Mouse (Mus musculus): Measurements from ENCODE around the gene Nhs.

DNA sequence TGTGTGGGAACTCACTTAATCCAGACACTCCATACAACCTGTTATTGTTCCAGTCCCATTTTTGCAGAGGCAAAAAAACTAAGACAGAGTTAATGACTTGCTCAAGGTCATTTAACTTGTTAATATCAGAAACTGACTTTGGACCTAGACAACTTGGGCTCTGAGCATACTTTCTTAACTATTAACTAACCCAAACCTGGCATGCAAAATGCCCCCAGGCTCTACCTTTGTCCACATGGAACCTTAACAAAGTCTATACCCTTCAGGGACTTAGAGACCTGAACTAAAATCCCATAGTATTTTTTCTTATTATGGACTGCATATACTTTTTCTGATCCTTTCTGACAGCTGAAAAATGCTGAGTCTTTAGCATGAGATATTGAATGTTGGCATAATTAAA is 179.6 kb downstream of the Nhs start:
- TF ChIP-seq POLR2A (IDR thresholded peaks at IDR 0.05; ENCODE audit: borderline replicate concordance, extremely low read depth, insufficient read depth, insufficient read length, poor library complexity, severe bottlenecking) (no peak), CTCF (IDR thresholded peaks at IDR 0.05; ENCODE audit: borderline replicate concordance, extremely low read depth, insufficient read depth, insufficient read length) (no peak)
